Mouse (Mus musculus) adrenal gland, postnatal 4 days (tissue): ENCODE measurements around the gene Nedd9. TPM values are rescaled to one million over a fixed set of nuclear protein-coding genes. Genes with fewer than 3 reads are reported as not detected.

Experiments
- DNase-seq, 2 experiments: peaks; one replicate each; pipeline ENCODE4 v3.0.0; 2021 to 2022; ENCODE audit warnings: low spot score in 2 of 2, mixed read lengths in 2 of 2
- long read RNA-seq, 2 experiments: library from polyadenylated mRNA; stranded (forward); transcript quantifications; one replicate each; pipeline ENCODE4 v2.0.0; 2021
- total RNA-seq, 2 experiments: library from RNA; stranded (reverse); gene quantifications; 2 replicates each; pipeline ENCODE4 v1.2.3; 2021

Nedd9 gene
- 10 to 100 TPM; 31.6 to 37.2 TPM for total RNA-seq
- long read RNA-seq, experiment 1, full-length matches to known transcripts, result 3 of 5 reads
- long read RNA-seq, experiment 1, partial matches to known transcripts, result 1 of 5 reads
- long read RNA-seq, experiment 1, other reads (novel, unspliced or antisense), result 1 of 5 reads
- long read RNA-seq, experiment 2, full-length matches to known transcripts, result 3 of 11 reads
- long read RNA-seq, experiment 2, partial matches to known transcripts, result 6 of 11 reads
- long read RNA-seq, experiment 2, other reads (novel, unspliced or antisense), result 2 of 11 reads

- DNase-seq, result no peak
These were observed at the start of gene Nedd9 for GRCm38 (mm10) chr13:41486606-41487408. Gene Nedd9, minus strand, starts transcription at chr13:41487362.

GRCm38 (mm10) chr13:41532625-41533024, 45.5 kb upstream of the Nedd9 start:
- no peak for DNase-seq

- DNase-seq, result no peak
These were observed 43.2 kb upstream of the Nedd9 start for GRCm38 (mm10) chr13:41530326-41530725.

GRCm38 (mm10) chr13:41524208-41524607, 37.0 kb upstream of the Nedd9 start:
- DNase-seq, result no peak

- no peak for DNase-seq
These were observed 34.1 kb upstream of the Nedd9 start for GRCm38 (mm10) chr13:41521296-41521695.

- DNase-seq, result no peak
These were observed 33.5 kb upstream of the Nedd9 start for GRCm38 (mm10) chr13:41520549-41521161.

GRCm38 (mm10) chr13:41519792-41520191, 32.6 kb upstream of the Nedd9 start:
- no peak for DNase-seq

GRCm38 (mm10) chr13:41517193-41517592, 30.0 kb upstream of the Nedd9 start:
- DNase-seq, result no peak

- DNase-seq, result no peak
These were observed 28.6 kb upstream of the Nedd9 start for GRCm38 (mm10) chr13:41515749-41516148.

- DNase-seq, result no peak
These were observed 27.8 kb upstream of the Nedd9 start for GRCm38 (mm10) chr13:41514918-41515317.

- DNase-seq, result no peak
These were observed 26.3 kb upstream of the Nedd9 start for GRCm38 (mm10) chr13:41513456-41513855.

GRCm38 (mm10) chr13:41512243-41512642, 25.1 kb upstream of the Nedd9 start:
- DNase-seq, result no peak

- no peak for DNase-seq
These were observed 23.7 kb upstream of the Nedd9 start for GRCm38 (mm10) chr13:41510631-41511419.

GRCm38 (mm10) chr13:41505594-41505993, 18.4 kb upstream of the Nedd9 start:
- no peak for DNase-seq

- DNase-seq, result no peak
These were observed 17.8 kb upstream of the Nedd9 start for GRCm38 (mm10) chr13:41504997-41505396.

- DNase-seq, result no peak
These were observed 17.3 kb upstream of the Nedd9 start for GRCm38 (mm10) chr13:41504448-41504847.

GRCm38 (mm10) chr13:41502917-41503301, 15.7 kb upstream of the Nedd9 start:
- DNase-seq, result no peak

GRCm38 (mm10) chr13:41502136-41502916, 15.2 kb upstream of the Nedd9 start:
- DNase-seq, result no peak

- no peak for DNase-seq
These were observed 13.6 kb upstream of the Nedd9 start for GRCm38 (mm10) chr13:41500793-41501192.

- DNase-seq, result no peak
These were observed 11.5 kb upstream of the Nedd9 start for GRCm38 (mm10) chr13:41498611-41499121.
